Mouse (Mus musculus) brown adipose tissue, adult 24 weeks (tissue): ENCODE measurements around the gene Eid3. TPM values are rescaled to one million over a fixed set of nuclear protein-coding genes. Genes with fewer than 3 reads are reported as not detected.
A peak's percentile ranks its signal among the peaks of the same experiment; 100 is the strongest.

ENCODE experiments used
- H3K27ac ChIP-seq: fragments of 200-500 bp; replicated peaks from 2 replicates; pipeline ENCODE4 v1.5.1; 2012; ENCODE audit warnings: low read depth, mild to moderate bottlenecking, low read length
- H3K4me1 ChIP-seq: fragments of 200-500 bp; 2 replicates; pipeline ENCODE4 v1.6.1; 2012; ENCODE audit warnings: low read length, mixed read lengths; ENCODE audit not compliant: control insufficient read depth, insufficient read depth, insufficient read length
- H3K4me3 ChIP-seq: fragments of 200-500 bp; 2 replicates; pipeline ENCODE4 v1.5.1; 2012; ENCODE audit warnings: low read depth, mild to moderate bottlenecking, low read length, moderate library complexity; ENCODE audit not compliant: insufficient read depth
- polyA plus RNA-seq: library from polyadenylated mRNA; stranded (reverse); fragments of >200 nt; gene quantifications from 2 replicates; pipeline ENCODE4 v1.2.4, GENCODE M21; 2012; ENCODE audit not compliant: missing spikeins, insufficient read depth, insufficient read length

Eid3 gene
- polyA plus RNA-seq, 1 experiment: not detected

GRCm38 (mm10) chr10:82850354-82850752 lies 16.1 kb upstream of the Eid3 start:
- Histone ChIP-seq H3K4me1 (peaks cover 3% of the 10 kb centered on the region; the same call in 1 of the 2 replicates), H3K4me3 (no peak overlapping the region), H3K27ac (no peak overlapping the region)

DNA sequence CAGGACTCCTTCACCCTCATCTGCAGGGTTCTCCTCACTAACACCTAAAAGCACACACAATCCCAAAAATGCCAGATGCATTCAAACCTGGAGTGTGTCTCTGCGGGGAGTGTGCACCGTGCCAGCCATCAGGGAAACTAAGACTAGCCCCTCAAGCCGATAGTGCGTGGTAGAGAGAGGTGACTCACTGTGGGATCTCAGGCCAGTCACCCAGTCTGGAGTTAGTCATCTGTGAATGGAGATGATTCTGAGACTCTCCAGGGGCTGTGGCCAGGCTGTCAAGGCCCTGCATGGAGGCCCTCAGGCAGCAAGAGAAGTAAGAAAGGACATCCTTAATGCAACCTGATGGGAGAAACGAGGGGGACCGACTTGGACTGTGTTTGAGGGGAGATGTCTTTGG lies 14.7 kb upstream of the Eid3 start:
- H3K27ac ChIP-seq: no peak overlapping the region
- H3K4me1 ChIP-seq: peaks cover 3% of the 10 kb centered on the region; the same call in 1 of the 2 replicates
- H3K4me3 ChIP-seq: no peak overlapping the region

DNA sequence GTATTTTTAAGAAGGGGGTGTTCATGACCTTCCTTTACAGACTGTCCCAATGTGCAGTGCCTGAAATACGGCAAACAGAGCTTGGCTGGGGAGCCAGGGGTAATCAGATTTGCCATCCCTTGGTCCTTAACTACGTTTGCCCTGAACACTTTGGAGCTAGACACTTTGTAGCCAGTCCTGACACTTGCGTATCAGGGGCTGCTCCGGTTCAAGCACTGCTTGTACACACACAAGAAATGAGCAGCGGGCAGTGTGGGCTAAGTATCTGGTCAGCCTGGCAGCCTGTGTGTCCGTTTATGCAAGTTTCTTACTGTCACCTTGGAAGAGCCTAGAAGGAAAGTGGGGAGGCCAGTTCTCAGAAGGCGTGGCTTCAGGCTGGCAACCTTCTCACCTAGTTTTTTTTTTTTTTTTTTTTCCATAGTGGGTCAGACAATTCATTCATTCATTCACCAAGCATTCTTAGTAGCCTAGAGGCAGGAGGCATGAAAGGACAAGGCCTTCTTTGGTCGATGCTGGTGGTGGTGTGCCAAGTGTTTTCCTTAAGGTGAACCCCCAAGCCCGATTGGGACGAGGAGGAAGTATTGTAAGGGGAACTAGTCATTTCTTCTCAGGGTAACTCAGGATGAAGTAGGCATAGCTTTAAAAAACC lies 8.3 kb upstream of the Eid3 start:
- peak overlapping the region; percentile 99 for H3K4me3 ChIP-seq
- H3K27ac ChIP-seq: peak overlapping the region; percentile 68
- H3K4me1 ChIP-seq: peaks cover 5% of the 10 kb centered on the region

GRCm38 (mm10) chr10:82858691-82859532 lies 7.5 kb upstream of the Eid3 start:
- H3K27ac ChIP-seq: peak overlapping the region; percentile 86
- H3K4me3 ChIP-seq: peak overlapping the region; percentile 99
- peaks cover 5% of the 10 kb centered on the region for H3K4me1 ChIP-seq

DNA sequence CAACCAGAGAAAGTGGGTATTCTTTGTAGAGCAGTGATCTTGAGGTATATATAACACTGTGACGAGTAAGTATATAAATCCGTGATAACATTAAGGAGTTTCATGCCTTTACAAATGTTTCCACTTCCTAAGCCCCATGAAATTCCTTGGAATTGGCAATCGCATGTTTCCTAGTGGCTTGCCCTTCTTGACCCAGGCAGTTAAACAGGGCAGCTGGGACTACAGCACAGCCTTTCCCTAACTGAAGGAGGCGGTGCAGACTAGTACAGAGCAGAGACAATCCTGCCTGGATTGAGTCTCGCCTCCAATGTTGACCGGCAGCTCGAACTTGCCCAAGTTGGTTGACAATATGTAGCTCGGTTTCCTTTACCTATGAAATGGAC lies 6.9 kb upstream of the Eid3 start:
- Histone ChIP-seq H3K4me1 (peaks cover 5% of the 10 kb centered on the region), H3K27ac (peak overlapping the region; percentile 86), H3K4me3 (peak overlapping the region; percentile 99)

DNA sequence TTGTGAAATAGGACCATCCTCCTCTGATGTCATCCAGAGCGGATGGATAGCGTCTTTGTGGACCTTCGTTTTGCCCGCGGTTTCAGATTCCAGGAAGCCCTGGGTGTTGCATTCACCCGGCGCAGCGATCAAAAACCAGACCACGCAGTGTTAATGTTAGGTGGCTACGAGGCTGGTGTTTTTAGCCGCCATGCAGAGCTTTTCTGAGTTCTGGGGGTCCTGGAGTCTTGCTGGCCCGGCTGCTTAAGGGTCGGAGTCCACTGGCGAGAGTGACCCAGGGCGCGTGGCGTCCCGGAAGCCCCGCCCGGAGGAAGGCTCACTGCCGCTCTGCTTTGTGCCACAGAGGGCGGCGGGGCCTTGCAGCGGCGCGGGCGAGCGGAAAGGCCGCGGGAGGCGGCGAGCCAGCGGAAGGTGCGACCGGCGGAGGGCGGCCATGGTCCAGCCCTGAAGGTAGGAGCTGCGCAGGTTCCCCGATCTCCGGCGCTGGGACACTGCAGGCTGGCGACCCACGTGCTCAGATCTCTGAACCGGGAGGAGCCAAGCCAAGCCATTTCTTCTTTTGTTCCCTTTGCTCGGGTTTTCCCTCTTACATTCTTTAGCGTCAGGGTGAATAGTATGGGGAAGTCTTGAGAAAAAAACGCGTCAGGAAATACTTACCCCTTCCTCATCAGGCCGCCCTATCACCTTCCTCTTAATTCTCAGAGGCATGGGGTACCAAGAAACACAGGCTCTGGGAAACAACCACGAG lies 6.1 kb upstream of the Eid3 start:
- H3K4me1 ChIP-seq: peaks cover 5% of the 10 kb centered on the region
- peak overlapping the region; percentile 79 for H3K27ac ChIP-seq
- H3K4me3 ChIP-seq: peak overlapping the region; percentile 79

DNA sequence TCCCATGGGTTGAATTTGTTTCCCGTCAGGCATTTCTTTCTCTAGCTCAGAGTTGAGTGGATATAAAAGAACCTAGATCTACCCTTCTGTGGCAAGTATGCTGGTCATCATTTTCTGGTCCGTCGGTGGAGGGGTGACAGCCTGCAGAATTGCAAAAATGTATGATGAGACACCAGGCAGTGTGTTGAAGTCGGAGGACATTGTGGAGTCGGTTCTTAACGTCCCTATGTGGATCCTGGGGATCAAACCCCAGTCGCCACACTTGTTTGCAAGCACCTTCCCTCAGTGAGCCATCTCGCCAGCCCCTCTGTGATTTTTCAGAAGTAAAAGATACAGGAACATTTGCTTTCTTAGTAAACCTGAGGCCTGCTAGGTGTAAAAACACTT lies 5.5 kb upstream of the Eid3 start:
- Histone ChIP-seq H3K27ac (peak overlapping the region; percentile 55), H3K4me1 (peaks cover 5% of the 10 kb centered on the region), H3K4me3 (peak overlapping the region; percentile 79)

- no peak overlapping the region for H3K4me3 ChIP-seq
- 0 out of 2 replicates have a peak, but pooled peaks cover 3% of the 10 kb centered on the region for H3K4me1 ChIP-seq
- H3K27ac ChIP-seq: no peak overlapping the region
Observed at GRCm38 (mm10) chr10:82863106-82863680, 3.2 kb upstream of the Eid3 start.

GRCm38 (mm10) chr10:82863827-82864226 lies 2.6 kb upstream of the Eid3 start:
- Histone ChIP-seq H3K4me3 (no peak overlapping the region), H3K27ac (no peak overlapping the region), H3K4me1 (0 out of 2 replicates have a peak, but pooled peaks cover 3% of the 10 kb centered on the region)

DNA sequence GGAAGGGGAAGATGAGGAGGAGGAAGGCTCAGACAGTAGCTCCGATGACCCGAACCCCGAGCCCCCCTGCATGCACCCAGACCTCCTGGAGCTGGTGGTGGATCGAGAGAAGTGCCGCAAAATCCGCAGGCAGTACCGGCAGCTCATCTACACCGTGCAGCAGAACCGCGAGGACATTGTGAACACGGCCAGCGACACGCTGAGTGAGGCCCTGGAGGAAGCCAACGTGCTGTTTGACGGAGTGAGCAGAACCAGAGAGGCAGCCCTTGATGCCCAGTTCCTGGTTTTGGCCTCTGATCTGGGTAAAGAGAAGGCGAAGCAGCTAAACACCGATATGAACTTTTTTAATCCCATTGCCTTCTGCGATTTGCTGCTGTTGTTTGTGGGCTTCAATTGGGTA lies 406 bp downstream of the Eid3 start:
- no peak overlapping the region for H3K27ac ChIP-seq
- no peaks in the 10 kb centered on the region for H3K4me1 ChIP-seq
- H3K4me3 ChIP-seq: no peak overlapping the region

GRCm38 (mm10) chr10:82868418-82869086 lies 2.1 kb downstream of the Eid3 start:
- H3K27ac ChIP-seq: no peak overlapping the region
- no peaks in the 10 kb centered on the region for H3K4me1 ChIP-seq
- H3K4me3 ChIP-seq: no peak overlapping the region

GRCm38 (mm10) chr10:82875446-82875845 lies 9.0 kb downstream of the Eid3 start:
- no peak overlapping the region for H3K27ac ChIP-seq
- H3K4me1 ChIP-seq: no peaks in the 10 kb centered on the region
- H3K4me3 ChIP-seq: no peak overlapping the region

DNA sequence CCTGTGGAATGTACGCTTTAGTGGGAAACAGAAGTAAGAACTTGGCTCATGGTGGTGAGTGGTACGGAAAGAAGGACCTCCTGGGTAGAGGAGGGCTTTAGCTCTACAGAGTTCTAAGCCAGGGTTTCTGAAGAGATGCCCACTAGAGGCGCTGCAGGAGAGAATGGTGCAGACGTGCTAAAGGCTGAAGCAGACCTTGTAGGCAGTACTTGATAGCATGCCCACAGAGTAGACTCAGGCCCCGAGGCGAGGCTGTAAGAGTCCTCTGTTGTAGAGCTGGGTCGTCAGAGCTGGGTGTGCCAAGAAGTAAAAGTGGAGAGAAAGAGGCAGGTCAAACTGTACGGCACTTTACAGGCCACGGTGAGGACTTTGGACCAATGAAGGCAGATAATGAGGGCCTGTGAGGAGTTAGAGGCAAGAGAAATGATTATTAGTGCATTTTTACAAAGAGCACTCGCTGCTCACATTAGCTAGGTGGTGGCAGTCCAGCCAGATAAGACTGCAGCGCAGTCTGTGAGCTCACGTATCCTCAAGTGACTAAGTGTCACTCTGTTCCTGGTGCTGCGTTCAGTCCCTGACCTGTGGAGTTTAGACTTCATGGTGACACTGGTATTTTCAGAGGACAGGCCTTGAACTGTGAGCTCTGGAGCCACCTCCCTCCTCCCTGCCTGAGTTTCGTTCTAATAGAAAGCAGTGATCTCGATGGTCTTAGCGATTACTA lies 9.8 kb downstream of the Eid3 start:
- no peak overlapping the region for H3K4me3 ChIP-seq
- no peak overlapping the region for H3K27ac ChIP-seq
- H3K4me1 ChIP-seq: no peaks in the 10 kb centered on the region

GRCm38 (mm10) chr10:82887354-82887753 lies 20.9 kb downstream of the Eid3 start:
- Histone ChIP-seq H3K4me3 (no peak overlapping the region), H3K4me1 (no peaks in the 10 kb centered on the region), H3K27ac (no peak overlapping the region)
